Mouse (Mus musculus) T-helper 1 cell (primary cell): ENCODE results near the gene Polr1d.

ENCODE experiments used
- in situ Hi-C: fragments of 300-600 bp; cut with MboI, MseI; formaldehyde crosslinking; loops from one replicate; pipeline ENCODE4 v1.15.1; 2025; ENCODE audit warnings: high pct_unique_total_duplicates

Gene Polr1d

GRCm38 (mm10) chr5:147054747-147055270 lies 22.0 kb upstream of the Polr1d start:
- in situ Hi-C loops, result loop anchor here (25.0 kb wide), 1 partner anchor 807 kb away; the partner anchor contains the start of gene Pomp

DNA sequence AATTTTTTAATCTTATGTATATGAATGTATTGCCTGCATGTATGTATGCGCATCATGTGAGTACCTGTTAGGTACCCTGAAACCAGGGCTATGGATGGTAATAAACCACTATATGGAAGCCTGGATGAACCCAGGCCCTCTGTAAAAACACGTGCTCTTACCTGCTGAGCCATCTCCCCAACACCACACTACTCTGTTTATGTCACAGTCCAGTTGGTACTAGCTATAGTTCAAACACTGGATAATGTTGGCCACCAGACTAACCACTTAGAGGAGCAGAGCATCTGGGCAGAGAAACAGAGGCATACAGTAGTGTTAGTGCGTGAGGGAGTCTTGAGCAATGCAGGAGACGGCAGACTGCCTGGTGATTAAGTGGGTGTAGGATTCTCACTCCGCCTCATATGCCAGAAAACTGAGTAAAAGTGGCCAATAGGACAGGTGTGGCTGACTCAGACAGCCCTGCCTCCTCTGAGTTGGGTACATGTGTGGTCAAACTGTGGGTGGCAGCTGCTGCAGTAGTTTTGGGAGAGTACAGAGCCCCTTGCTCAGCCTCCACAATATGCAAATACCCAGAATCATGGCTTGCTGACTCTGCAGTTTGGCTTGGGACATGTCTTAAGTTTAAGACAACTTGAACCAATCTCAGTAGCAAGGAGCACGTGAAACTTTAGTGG lies 21.1 kb upstream of the Polr1d start:
- in situ Hi-C loops, result loop anchor here (25.0 kb wide), 1 partner anchor 807 kb away; the partner anchor contains the start of gene Pomp

GRCm38 (mm10) chr5:147056712-147057290 lies 20.0 kb upstream of the Polr1d start:
- in situ Hi-C loops, result loop anchor here (25.0 kb wide), 1 partner anchor 806 kb away; the partner anchor contains the start of gene Pomp

- in situ Hi-C loops, result loop anchor here (25.0 kb wide), 1 partner anchor 804 kb away; the partner anchor contains the start of gene Pomp
These were observed 19.0 kb upstream of the Polr1d start for GRCm38 (mm10) chr5:147057626-147058414.

- in situ Hi-C loops, result loop anchor here (25.0 kb wide), 1 partner anchor 804 kb away; the partner anchor contains the start of gene Pomp
These were observed 18.2 kb upstream of the Polr1d start for GRCm38 (mm10) chr5:147058661-147059060.

GRCm38 (mm10) chr5:147059319-147059718 lies 17.5 kb upstream of the Polr1d start:
- in situ Hi-C loops, result loop anchor here (25.0 kb wide), 1 partner anchor 803 kb away; the partner anchor contains the start of gene Pomp

- in situ Hi-C loops, result loop anchor here (25.0 kb wide), 1 partner anchor 802 kb away; the partner anchor contains the start of gene Pomp
These were observed 16.8 kb upstream of the Polr1d start for GRCm38 (mm10) chr5:147060024-147060423.

DNA sequence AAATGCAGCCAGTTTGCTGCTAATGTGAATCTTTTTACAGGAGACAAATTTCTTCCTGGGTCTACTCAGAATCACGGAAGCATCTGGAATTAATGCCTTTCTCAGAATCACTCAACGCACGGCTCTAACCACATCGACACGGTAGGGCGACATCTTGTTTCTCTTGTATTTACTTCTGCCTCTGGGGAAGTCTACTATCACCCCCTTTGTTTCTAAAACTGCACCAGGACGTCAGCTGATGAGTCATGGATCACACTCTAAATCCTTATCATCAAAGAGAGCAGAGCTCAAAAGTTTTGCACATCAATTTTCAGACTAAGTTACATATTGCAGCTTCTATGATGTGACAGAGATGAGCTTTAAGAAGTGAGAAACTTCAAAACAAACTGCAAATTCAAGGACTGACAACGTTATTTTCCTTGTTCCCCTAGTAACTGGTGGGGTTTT lies 13.6 kb upstream of the Polr1d start:
- in situ Hi-C loops, result loop anchor here (25.0 kb wide), 1 partner anchor 799 kb away; the partner anchor contains the start of gene Pomp

DNA sequence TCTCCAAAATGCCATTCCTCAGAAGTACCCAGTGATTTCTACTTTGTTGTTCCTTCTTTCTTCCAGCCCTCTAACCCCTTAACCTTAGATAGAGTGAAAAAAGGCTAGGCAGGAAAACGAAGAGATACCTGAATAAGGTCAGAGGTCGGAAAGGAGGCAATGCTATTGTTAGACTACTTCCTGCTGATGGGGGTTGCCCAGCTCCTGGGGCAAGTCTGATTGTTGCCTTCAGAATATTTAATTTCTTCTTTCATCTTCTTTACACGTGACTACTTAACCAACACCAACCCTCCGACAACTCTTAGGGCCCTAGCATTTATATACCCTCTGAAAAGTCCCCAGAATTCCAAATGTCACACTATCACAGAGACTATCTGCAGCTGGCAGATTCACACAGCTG lies 10.7 kb upstream of the Polr1d start:
- in situ Hi-C loops, result loop anchor here (25.0 kb wide), 1 partner anchor 796 kb away; the partner anchor contains the start of gene Pomp

GRCm38 (mm10) chr5:147066965-147067364 lies 9.9 kb upstream of the Polr1d start:
- in situ Hi-C loops, result loop anchor here (25.0 kb wide), 1 partner anchor 795 kb away; the partner anchor contains the start of gene Pomp

DNA sequence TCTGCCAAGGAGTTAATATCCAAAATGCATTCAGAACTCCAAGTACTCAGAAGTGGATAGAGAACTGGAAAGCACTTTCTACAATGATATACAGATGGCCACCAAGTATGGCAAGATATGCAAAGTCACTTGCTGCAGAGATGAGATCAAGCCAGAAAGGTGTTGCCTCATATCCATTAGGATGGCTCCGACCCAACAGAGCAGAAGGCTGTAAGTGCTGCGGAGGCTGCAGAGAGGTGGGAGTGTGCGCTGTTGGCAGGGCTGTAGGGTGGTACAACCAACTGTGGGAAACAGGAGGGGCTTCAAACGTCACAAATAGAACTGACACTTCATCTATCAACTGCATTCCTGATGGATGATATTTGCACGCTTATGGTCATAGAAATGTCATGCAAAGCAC lies 8.0 kb upstream of the Polr1d start:
- in situ Hi-C loops, result loop anchor here (25.0 kb wide), 1 partner anchor 793 kb away; the partner anchor contains the start of gene Pomp

DNA sequence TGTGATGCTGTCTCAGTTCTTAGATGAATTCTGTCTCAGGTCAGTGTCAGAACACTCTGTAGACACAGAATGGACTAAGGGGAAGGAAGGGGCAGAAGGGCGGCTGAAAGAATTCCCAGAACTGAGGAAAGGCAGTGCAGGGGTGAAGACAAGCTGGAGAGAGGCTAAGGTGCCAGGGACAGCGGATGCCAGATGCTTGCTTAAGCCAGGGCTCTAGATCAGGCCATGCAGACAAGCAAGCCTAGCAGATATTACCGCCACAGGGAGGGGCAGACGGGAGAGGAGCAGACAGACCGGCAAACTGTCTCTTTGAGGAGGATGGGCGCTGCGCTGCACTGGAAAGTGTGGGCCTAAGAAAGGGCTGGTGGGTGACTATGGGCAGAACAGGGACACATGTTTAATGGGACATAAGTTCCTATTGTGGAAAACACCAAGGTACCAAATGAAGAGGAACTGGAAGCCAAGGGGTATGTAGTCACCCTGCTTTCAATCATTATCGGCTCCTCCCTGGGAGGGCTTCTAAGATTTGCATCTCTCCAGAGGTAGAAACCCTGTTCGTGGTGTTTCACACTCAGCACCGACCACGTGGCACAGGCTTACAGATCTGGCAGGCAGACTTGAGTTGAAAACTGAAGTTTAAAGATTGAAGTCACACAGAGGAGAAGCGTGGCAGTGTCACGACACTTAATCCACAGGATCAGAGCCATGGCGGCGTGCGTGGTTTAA lies 5.9 kb upstream of the Polr1d start:
- in situ Hi-C loops, result loop anchor here (10.0 to 25.0 kb wide), 2 partner anchors 116 to 791 kb away; partner anchors contain the start of gene Pomp

GRCm38 (mm10) chr5:147071886-147072285 lies 5.0 kb upstream of the Polr1d start:
- in situ Hi-C loops, result loop anchor here (10.0 to 25.0 kb wide), 2 partner anchors 117 to 790 kb away; partner anchors contain the start of gene Pomp

DNA sequence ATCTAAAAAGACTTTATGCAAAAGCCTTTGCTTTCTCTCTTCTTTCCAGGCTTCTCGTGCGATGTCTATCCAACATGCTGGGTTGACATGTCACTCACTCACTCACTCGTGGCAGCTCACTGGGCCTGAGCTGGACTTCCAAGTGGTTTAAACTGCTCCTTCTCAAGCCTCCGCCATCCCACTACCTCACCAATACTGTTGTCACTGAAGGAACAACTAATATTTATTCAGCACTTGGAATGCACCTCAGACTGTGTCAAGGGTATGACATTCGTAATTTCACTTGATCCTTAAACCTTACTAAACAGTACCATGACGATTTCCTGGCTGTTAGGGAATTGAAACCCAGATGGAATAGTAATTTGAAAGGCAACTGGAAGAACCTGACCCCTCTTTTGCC lies 3.0 kb upstream of the Polr1d start:
- in situ Hi-C loops, result loop anchor here (10.0 to 25.0 kb wide), 2 partner anchors 119 to 788 kb away; partner anchors contain the start of gene Pomp

GRCm38 (mm10) chr5:147075103-147076025 lies 1.5 kb upstream of the Polr1d start:
- in situ Hi-C loops, result loop anchor here (10.0 to 25.0 kb wide), 2 partner anchors 121 to 838 kb away; partner anchors contain the start of gene Cdk8

DNA sequence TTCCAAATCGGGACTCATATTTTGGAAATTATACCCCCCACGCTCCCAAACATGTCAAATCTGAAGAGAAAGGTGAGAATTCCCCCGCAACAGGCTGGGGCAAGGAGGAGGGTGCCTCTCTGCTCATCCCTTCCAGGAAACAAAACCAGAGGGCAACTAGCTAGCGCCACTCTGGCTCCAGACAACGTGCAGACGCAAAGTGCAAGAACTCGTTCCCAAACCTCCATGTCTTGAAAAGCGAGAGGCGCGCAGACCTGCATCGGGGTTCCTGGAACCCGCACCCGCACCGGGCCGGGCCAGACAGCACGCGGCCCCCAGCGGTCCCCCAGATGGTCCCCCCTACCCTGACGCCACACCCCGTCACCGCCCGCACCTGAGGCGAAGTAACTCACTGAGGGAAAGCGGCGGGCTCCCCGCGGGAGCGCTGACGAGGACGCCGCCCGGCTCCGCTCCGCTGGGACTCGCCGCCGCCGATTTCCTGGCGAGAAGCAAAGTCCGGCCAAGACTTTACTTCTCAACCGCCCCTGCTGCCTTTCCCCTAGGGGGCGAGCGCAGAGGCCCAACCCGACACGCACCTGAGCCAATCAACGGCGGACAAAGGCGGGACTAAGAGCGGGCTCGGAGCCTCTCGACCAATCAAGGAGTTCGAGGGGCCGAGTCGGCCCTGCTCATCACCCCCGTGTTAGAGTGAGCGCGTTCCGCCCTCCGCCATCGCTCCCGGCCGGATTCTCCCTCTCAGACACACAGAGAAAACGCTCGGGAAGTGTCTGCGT lies 638 bp upstream of the Polr1d start, which contains the start of gene Lnx2:
Lnx2 (minus strand) TSS at position 561 of the 773 bp plus-strand sequence.
- in situ Hi-C loops, result loop anchor here (10.0 to 25.0 kb wide), 2 partner anchors 121 to 839 kb away; partner anchors contain the start of gene Cdk8

DNA sequence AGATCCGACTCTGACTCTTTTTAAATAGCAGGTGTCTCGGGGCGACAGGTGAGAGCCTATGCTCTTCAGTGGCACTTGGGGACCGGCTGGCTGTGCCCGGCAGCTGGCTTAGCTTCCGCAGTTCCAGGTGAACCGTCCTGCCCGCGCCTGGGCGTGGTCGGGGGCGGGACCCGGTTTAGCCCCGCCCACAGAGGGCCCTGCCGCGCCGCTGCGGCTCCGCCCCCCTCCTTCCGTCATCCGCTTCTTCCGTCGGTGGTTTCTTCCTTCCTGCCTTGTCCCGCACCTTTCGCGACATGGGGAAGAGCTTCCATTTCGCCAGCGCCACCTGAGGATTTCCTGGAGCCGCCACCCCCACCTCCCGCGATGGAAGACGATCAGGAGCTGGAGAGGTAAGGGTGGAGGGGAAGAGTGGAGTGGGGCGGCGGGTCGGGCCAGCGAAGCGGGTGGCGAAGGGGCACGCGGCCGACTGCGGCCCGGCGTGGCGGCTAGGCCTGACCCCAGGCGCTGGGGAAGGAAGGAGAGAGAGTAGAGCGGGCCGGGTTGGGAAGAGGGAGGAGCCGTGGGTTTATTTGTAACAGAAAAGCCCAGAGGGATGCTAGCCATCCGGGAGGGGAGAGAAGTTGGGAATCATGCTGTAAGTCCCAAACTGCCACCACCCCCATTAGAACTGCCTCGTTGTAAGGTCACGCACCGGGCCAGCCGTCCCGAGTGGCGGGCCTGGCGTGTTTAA lies 620 bp downstream of the Polr1d start:
- in situ Hi-C loops, result loop anchor here (10.0 to 25.0 kb wide), 2 partner anchors 123 to 840 kb away; partner anchors contain the start of gene Cdk8
